Mouse (Mus musculus) kidney, adult 2 months (tissue): ENCODE data around the gene Scap.

Experiments used
- CTCF ChIP-seq: fragments of 200-500 bp; conservative IDR thresholded peaks from 2 replicates; pipeline ENCODE4 v1.5.1; 2011; ENCODE audit warnings: low read depth, mild to moderate bottlenecking, control low read depth, low read length, moderate library complexity, mixed read lengths; ENCODE audit not compliant: insufficient read depth, insufficient read length
- POLR2A ChIP-seq: fragments of 200-500 bp; IDR thresholded peaks from one replicate; pipeline ENCODE4 v1.6.1; 2011; ENCODE audit warnings: low read depth, low read length, control low read depth

GRCm38 (mm10) chr9:110293873-110294415 lies 39.1 kb upstream of the Scap start:
- TF ChIP-seq CTCF (no peak), POLR2A (no peak)
